Mouse (Mus musculus) stomach, embryonic 16.5 days (tissue): ENCODE results near the gene Terf2. TPM values are rescaled to one million over a fixed set of nuclear protein-coding genes. Genes with fewer than 3 reads are reported as not detected.
"Not testable (repeated sequence)": the region's sequence is repeated elsewhere in the genome, so short reads cannot be mapped to it uniquely, and the experiment has no call there.

Source experiments
- ATAC-seq: fragments of 200-750 bp; cut with Nextera tagmentation; 2 replicates; pipeline ENCODE4 v1.8.0; 2017; ENCODE audit warnings: moderate number of reproducible peaks, moderate TSS enrichment; ENCODE audit not compliant: insufficient read depth, low FRiP score
- H3K27ac ChIP-seq: fragments of 300-500 bp; sonication (generic); 2 replicates; pipeline ENCODE4 v1.5.1; 2014; ENCODE audit warnings: low read length
- H3K27me3 ChIP-seq: fragments of 300-500 bp; sonication (generic); 2 replicates; pipeline ENCODE4 v1.6.1; 2014; ENCODE audit warnings: low read length, control low read depth, mixed read lengths; ENCODE audit not compliant: control insufficient read depth, insufficient read depth
- H3K36me3 ChIP-seq: fragments of 300-500 bp; sonication (generic); 2 replicates; pipeline ENCODE4 v1.6.1; 2014; ENCODE audit warnings: low read length; ENCODE audit not compliant: control insufficient read depth, insufficient read depth
- H3K4me1 ChIP-seq: fragments of 300-500 bp; sonication (generic); 2 replicates; pipeline ENCODE4 v1.6.1; 2014; ENCODE audit warnings: low read length, control low read depth, mixed read lengths; ENCODE audit not compliant: control insufficient read depth, insufficient read depth
- H3K4me2 ChIP-seq: fragments of 300-500 bp; sonication (generic); 2 replicates; pipeline ENCODE4 v1.6.1; 2014; ENCODE audit warnings: low read depth, low read length, mixed read lengths
- H3K4me3 ChIP-seq: fragments of 300-500 bp; sonication (generic); replicated peaks from 2 replicates; pipeline ENCODE4 v1.5.1; 2014; ENCODE audit warnings: mild to moderate bottlenecking, low read length
- H3K9ac ChIP-seq: fragments of 300-500 bp; sonication (generic); 2 replicates; pipeline ENCODE4 v1.6.1; 2014; ENCODE audit warnings: low read length
- H3K9me3 ChIP-seq: fragments of 300-500 bp; sonication (generic); replicated peaks from 2 replicates; pipeline ENCODE4 v1.6.1; 2016; ENCODE audit warnings: low read length, control low read depth; ENCODE audit not compliant: control insufficient read depth
- WGBS: fragments of 180-500 bp; shearing (Covaris S2); extraction: QIAGEN DNeasy Blood & Tissue Kit; methylation state at CpG from one replicate; pipeline ENCODE4 v1.1.7; 2014; 5-methylcytosine and 5-hydroxymethylcytosine counted together
- polyA plus RNA-seq: library from polyadenylated mRNA; unstranded; fragments of >200 nt; fragmentation: Nextera tagmentation; extraction: Ambion mirVana; gene quantifications from 2 replicates; pipeline ENCODE4 v1.2.1, GENCODE M21; 2015

Gene Terf2
- polyA plus RNA-seq, 1 experiment from 2014 or later: 14.0 TPM

DNA sequence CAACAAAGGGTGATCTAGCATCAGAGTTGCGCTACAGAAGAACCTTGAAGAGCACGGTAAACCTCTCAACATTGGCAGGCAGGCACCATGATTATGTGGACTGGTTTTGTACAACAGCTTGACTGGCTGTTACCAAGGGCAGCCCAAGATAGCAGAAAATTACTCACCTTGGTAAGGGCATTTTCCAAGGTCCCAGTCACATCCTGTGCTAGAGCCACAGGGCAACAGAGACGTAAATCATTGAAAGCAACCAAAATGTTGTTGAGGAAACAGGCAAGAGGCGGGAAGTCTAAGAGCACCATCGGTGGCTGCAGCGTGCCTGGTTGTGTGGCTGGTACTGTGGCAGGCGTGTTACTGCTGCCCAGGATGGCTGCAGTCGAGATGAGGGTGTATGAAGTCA, 44.3 kb downstream of the Terf2 start:
- no peak overlapping the region for H3K4me3 ChIP-seq
- H3K36me3 ChIP-seq: peaks cover 12% of the 10 kb centered on the region
- H3K27me3 ChIP-seq: no peaks in the 10 kb centered on the region
- no peak overlapping the region for H3K4me2 ChIP-seq
- no peak for ATAC-seq
- 96% methylated on average over 8 of the region's 8 CpGs for WGBS
- no peaks in the 10 kb centered on the region for H3K9me3 ChIP-seq
- H3K4me1 ChIP-seq: peaks cover 16% of the 10 kb centered on the region
- H3K9ac ChIP-seq: no peak overlapping the region
- no peak overlapping the region for H3K27ac ChIP-seq

GRCm38 (mm10) chr8:107049480-107049879, 46.9 kb downstream of the Terf2 start:
- peak overlapping the region; percentile 82; the same call in 1 of the 2 replicates for H3K4me3 ChIP-seq
- H3K27me3 ChIP-seq: no peaks in the 10 kb centered on the region
- no peak overlapping the region for H3K27ac ChIP-seq
- peak overlapping the region; percentile 86; the same call in 1 of the 2 replicates for H3K4me2 ChIP-seq
- WGBS: 95% methylated on average over 4 of the region's 4 CpGs
- H3K9ac ChIP-seq: no peak overlapping the region
- no peak for ATAC-seq
- H3K9me3 ChIP-seq: no peaks in the 10 kb centered on the region
- peaks cover 12% of the 10 kb centered on the region for H3K36me3 ChIP-seq
- H3K4me1 ChIP-seq: peaks cover 4% of the 10 kb centered on the region

- Histone ChIP-seq H3K27ac (peak within 1 kb of the TSS; percentile 93), H3K4me2 (peak within 1 kb of the TSS; percentile 86), H3K4me1 (peaks cover 4% of the 10 kb centered on the region), H3K4me3 (peak within 1 kb of the TSS; percentile 82), H3K36me3 (peaks cover 21% of the 10 kb centered on the region), H3K9me3 (no peaks in the 10 kb centered on the region), H3K9ac (peak within 1 kb of the TSS; percentile 89), H3K27me3 (no peaks in the 10 kb centered on the region)
- peak; percentile 87 for ATAC-seq
- WGBS: under 1% methylated on average over 87 of the region's 87 CpGs
Observed at GRCm38 (mm10) chr8:107048061-107048941, 48.0 kb downstream of the Terf2 start, which contains the start of gene Pdf. Pdf (minus strand) TSS chr8:107048614.

GRCm38 (mm10) chr8:107046976-107047375, 49.4 kb downstream of the Terf2 start:
- H3K4me3 ChIP-seq: no peak overlapping the region
- H3K4me2 ChIP-seq: no peak overlapping the region; the same call in 1 of the 2 replicates
- ATAC-seq: no peak
- peaks cover 4% of the 10 kb centered on the region for H3K4me1 ChIP-seq
- no peak overlapping the region for H3K27ac ChIP-seq
- peaks cover 18% of the 10 kb centered on the region for H3K36me3 ChIP-seq
- H3K9me3 ChIP-seq: no peaks in the 10 kb centered on the region
- H3K27me3 ChIP-seq: no peaks in the 10 kb centered on the region
- WGBS: 81% methylated on average over 5 of the region's 5 CpGs
- 0 out of 2 replicates have a peak overlapping the region, but pooled peaks have one; percentile 89 for H3K9ac ChIP-seq

DNA sequence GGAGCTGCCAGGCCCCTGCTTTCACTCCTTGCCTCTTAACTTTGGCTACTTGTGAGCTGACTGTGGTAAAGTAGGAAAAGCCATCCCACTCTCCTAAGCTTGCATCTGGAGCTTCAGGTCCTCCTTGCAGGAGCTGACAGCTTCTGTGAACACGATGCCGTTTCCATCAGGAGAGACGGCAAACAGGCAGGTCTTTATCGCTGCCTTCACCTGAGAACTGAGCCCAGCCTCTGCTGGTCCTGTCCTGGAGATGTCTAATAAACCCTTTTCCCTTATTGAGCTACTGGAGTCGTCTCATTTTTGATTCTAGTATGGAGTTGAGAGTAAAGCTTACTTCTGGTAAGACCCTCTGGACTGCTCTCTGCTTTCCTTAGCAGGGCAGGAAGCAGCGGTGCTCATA, 50.9 kb downstream of the Terf2 start:
- ATAC-seq: no peak
- H3K27ac ChIP-seq: no peak overlapping the region
- WGBS: 87% methylated on average over 6 of the region's 6 CpGs
- H3K4me2 ChIP-seq: no peak overlapping the region
- peaks cover 4% of the 10 kb centered on the region for H3K4me1 ChIP-seq
- no peak overlapping the region for H3K4me3 ChIP-seq
- no peaks in the 10 kb centered on the region for H3K9me3 ChIP-seq
- no peak overlapping the region for H3K9ac ChIP-seq
- no peaks in the 10 kb centered on the region for H3K27me3 ChIP-seq
- peaks cover 20% of the 10 kb centered on the region for H3K36me3 ChIP-seq

GRCm38 (mm10) chr8:107040632-107041031, 55.7 kb downstream of the Terf2 start:
- Histone ChIP-seq H3K4me2 (no peak overlapping the region), H3K27ac (no peak overlapping the region), H3K27me3 (no peaks in the 10 kb centered on the region), H3K9me3 (no peaks in the 10 kb centered on the region), H3K9ac (no peak overlapping the region), H3K4me3 (no peak overlapping the region), H3K36me3 (peaks cover 30% of the 10 kb centered on the region), H3K4me1 (no peaks in the 10 kb centered on the region)
- no peak for ATAC-seq
- WGBS: 80% methylated on average over 7 of the region's 7 CpGs

GRCm38 (mm10) chr8:107036626-107037025, 59.7 kb downstream of the Terf2 start:
- ATAC-seq: no peak
- Histone ChIP-seq H3K9ac (no peak overlapping the region), H3K4me1 (peaks cover 14% of the 10 kb centered on the region), H3K27me3 (no peaks in the 10 kb centered on the region), H3K36me3 (peaks cover 13% of the 10 kb centered on the region), H3K27ac (no peak overlapping the region), H3K4me3 (no peak overlapping the region), H3K4me2 (no peak overlapping the region), H3K9me3 (no peaks in the 10 kb centered on the region)
- 78% methylated on average over 8 of the region's 8 CpGs for WGBS

DNA sequence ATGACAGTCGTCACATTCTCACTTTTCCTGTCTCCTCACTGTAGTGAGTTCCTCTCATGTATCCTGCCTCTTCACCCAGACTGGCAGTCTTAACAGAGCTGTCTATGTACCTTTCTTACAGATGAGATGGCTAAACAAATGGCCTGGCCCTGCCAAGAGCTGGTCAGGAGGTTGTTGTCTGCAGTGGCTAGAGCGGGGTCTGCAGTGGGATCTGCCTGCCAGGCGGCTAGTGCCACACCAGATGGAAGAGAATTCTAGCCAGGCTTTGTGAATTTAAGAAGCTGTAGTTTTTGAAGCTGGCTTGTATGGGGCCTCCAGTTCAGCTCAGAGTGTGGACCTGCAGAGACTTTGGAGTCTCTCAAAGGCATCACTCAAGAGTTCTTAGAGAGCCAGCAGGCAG, 60.7 kb downstream of the Terf2 start:
- WGBS: 90% methylated on average over 3 of the region's 3 CpGs
- Histone ChIP-seq H3K4me3 (no peak overlapping the region), H3K4me1 (peaks cover 14% of the 10 kb centered on the region), H3K27me3 (no peaks in the 10 kb centered on the region), H3K27ac (no peak overlapping the region), H3K36me3 (peaks cover 11% of the 10 kb centered on the region), H3K4me2 (no peak overlapping the region), H3K9me3 (no peaks in the 10 kb centered on the region), H3K9ac (no peak overlapping the region)
- no peak for ATAC-seq

DNA sequence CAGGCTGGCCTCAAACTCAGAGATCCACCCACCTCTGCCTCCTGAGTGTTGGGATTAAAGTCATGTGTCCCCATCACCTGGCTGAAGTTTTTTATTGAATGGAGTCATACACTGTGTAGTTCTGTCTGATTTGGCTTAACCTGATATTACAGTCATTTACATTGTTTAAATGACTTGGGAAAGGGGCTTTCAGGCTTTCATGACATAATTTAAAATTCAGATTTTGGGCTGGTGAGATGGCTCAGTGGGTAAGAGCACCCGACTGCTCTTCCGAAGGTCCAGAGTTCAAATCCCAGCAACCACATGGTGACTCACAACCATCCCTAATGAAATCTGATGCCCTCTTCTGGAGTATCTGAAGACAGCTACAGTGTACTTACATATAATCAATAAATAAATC, 62.7 kb downstream of the Terf2 start:
- H3K9ac ChIP-seq, H3K4me2 ChIP-seq, H3K9me3 ChIP-seq, H3K27ac ChIP-seq, H3K36me3 ChIP-seq, H3K4me3 ChIP-seq, ATAC-seq, H3K27me3 ChIP-seq: not testable (repeated sequence)
- H3K4me1 ChIP-seq: peaks cover 14% of the 10 kb centered on the region
- 85% methylated on average over 2 of the region's 2 CpGs for WGBS
